Mouse (Mus musculus) CD4-positive, CD25-positive, alpha-beta regulatory T cell, adult 4 months (primary cell): ENCODE results near the gene Hspa8. TPM values are rescaled to one million over a fixed set of nuclear protein-coding genes. Genes with fewer than 3 reads are reported as not detected.
"Not testable (repeated sequence)": the region's sequence is repeated elsewhere in the genome, so short reads cannot be mapped to it uniquely, and the experiment has no call there.

Source experiments
- ATAC-seq: one replicate; pipeline ENCODE4 v1.8.0; 2017
- polyA plus RNA-seq, 2 experiments: library from polyadenylated mRNA; unstranded; fragments of 100-300 nt; shearing (Covaris generic); gene quantifications; one replicate each; pipeline ENCODE4 v1.2.1; 2017

Gene Hspa8
- 1,000 to 10,000 TPM; 3,203 to 3,707 TPM for polyA plus RNA-seq

- peak; percentile 80 for ATAC-seq
Measured at GRCm38 (mm10) chr9:40800675-40801612, at the start of gene Hspa8. Hspa8 (plus strand) TSS chr9:40800984.

DNA sequence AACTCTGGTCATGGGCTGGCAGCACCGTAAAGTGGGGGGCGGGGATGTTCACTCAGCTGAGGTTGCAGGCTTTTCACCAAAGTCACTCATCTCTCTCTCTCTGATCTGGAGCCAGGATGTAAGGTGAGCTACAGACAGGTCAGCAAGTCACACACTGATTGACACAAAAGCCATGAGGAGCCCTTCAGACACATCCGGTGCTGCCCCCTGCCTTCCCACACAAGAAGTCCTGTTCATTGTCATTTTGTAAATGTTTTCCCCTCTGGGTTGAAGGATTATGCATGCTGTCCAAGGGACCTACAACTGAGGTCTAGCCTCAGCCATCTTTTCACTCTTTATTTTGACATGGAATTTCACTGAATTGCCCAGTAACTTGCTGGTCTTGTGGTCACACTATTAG lies 49.0 kb upstream of the Hspa8 start:
- ATAC-seq, result no peak

GRCm38 (mm10) chr9:40756401-40756800 lies 44.4 kb upstream of the Hspa8 start:
- peak; percentile 71 for ATAC-seq

- no peak for ATAC-seq
Measured at GRCm38 (mm10) chr9:40757105-40757626, 43.6 kb upstream of the Hspa8 start.

DNA sequence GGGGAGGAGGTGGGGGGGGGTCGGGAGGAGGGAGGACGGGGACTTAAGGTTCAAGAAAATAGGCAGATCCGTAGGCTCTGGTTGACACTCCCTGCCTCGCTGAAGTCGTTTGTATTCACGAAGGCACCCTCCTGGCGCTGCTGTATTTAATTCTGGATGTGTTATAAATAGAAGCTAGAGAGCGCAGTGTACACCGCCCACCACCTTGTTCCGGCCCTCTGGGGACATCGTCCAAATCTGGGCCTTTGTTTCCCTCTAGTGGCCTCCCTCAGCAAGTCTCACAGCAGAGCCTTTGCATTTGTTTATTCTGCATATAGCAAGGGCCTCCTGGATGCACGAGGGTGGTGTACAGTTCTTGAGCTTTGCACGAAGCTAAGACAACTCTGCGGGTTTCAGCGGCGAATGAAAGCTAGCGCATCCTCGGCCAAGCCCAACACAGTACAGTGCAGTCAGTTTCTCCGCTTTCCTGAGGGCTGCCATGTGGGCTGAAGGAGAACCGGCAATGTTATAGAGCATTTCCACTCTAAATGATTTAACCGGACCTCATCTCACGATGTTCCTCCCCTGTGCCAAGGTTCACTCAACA lies 43.0 kb upstream of the Hspa8 start:
- ATAC-seq, result peak; percentile 88

GRCm38 (mm10) chr9:40762354-40762753 lies 38.4 kb upstream of the Hspa8 start:
- no peak for ATAC-seq

GRCm38 (mm10) chr9:40764887-40765580 lies 35.8 kb upstream of the Hspa8 start:
- ATAC-seq, result peak; percentile 34

DNA sequence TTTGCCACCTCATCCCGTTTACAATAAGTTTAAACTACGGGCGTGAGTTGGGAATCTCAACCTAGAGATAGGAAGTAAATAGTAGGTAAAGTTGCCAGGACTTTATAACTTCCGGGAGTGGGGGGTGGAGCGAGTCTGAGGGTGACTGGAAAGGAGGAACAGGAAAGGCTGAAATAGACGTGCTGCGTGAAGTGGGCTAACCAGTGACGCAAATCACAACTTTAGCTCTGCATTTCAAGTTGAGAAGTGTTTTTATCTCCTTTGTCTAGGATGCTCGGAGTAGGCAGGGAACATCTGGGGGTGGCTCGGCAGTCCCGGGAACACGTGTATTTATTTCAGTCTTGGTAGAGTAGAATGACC lies 35.2 kb upstream of the Hspa8 start:
- peak; percentile 26 for ATAC-seq

GRCm38 (mm10) chr9:40766058-40766605 lies 34.7 kb upstream of the Hspa8 start:
- no peak for ATAC-seq

DNA sequence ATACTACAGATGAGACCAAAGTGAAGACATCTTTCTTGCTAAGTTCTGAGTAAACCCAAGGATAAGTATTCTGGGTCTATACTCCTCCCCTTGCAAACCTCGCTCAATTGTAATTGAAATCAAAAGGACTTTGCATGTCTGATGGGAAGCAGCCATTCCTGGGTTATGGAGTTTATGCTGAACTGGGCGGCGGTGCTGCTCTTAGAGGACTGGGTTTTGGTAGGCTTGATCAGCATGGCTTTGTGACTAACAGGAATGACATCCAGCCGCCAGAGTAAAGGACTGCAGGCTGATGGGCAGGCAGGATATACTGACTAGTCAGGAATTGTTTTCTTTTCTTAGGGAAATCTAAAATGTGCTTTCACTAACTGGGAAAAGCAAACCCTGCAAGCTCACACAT lies 32.8 kb upstream of the Hspa8 start:
- ATAC-seq, result no peak

DNA sequence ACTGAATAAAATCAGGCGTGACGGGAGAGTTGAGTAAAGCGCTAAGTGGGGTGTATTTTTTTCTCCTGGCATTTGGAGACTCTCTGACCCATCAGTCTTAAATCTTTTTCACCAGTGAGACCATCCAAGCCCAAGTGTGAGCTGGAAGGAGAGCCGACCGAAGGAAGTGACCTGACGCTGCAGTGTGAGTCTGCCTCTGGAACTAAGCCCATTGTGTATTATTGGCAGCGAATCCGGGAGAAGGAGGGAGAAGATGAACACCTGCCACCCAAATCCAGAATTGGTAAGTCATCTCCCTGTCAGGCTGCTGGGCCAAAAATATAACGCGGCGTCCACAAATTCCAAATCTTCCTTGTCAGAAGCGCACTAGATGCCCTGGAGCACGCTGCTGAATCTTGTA lies 28.5 kb upstream of the Hspa8 start:
- no peak for ATAC-seq

DNA sequence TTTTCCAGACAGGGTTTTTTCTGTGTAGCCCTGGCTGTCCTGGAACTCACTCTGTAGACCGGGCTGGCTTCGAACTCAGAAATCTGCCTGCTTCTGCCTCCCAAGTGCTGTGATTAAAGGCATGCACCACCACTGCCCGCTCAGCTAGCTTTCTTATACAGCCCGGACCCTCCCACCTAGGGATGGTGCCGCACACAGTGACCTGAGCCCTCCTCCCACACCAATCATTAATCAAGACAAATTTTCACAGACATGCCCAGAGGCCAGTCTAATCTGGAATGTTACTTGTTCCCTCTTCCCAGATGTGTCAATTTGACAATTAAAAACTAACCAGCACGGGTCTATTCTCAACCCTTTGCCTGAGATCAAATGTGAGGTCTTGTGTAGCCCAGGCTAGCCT lies 27.6 kb upstream of the Hspa8 start:
- not testable (repeated sequence) for ATAC-seq

- no peak for ATAC-seq
Measured at GRCm38 (mm10) chr9:40773869-40774268, 26.9 kb upstream of the Hspa8 start.

GRCm38 (mm10) chr9:40776044-40776443 lies 24.7 kb upstream of the Hspa8 start:
- no peak for ATAC-seq

GRCm38 (mm10) chr9:40776459-40777248 lies 24.1 kb upstream of the Hspa8 start:
- ATAC-seq, result no peak

DNA sequence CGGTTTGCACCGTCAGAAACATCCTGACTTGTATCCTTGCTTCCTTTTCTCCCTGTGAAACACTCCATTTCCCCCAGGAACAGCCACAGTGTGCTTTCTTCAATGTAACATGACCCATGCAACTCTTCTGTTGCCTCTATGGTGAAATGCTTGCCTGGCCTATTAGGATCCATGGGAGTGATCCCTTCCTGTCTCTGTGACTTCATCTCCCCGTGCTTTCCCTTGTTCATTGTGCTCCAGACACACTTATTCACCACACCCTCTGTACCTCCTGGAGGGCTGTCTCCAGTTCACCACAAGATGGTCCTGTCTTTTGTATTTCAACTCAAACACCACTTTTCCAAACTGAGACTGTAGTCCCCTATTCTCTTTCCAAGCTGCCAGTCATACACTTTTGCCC lies 20.7 kb upstream of the Hspa8 start:
- ATAC-seq, result no peak

- ATAC-seq, result no peak
Measured at GRCm38 (mm10) chr9:40780892-40781725, 19.7 kb upstream of the Hspa8 start.

GRCm38 (mm10) chr9:40781726-40782581 lies 18.8 kb upstream of the Hspa8 start:
- ATAC-seq, result peak; percentile 76

DNA sequence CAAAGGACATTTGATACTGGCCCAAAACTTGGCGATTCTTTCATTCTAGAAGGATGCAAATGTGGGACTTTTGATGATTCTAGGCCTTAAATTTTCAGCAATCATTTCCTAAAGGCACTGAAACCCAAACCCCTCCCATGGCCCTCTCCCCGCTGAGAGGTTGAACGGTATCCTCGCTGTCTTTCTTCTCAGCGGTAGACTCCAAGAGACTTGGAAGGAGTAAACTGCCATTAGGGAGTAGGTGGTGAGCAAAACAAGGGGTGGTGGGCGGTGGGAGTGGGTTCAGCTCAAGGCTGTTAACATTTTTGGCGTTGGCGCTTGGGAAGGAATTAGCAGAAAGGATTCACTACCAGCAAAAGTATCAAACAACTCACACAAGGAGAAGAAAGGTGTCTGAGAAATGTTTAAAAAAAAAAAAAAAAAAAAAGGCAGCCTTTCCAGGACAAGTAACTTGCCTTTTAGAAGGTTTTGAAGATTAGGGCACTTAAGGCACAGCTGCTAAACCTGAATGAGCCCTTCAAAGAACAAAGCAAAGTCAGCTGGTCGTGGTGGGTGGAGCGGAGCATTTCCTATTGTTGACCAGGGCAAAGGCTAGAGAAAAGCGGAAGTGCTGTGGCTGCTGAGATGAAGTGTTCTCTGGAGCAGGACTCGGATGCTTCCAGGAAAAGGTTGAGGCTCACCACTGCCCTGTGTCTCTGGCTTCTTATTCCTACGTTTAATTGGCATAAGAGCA lies 17.0 kb upstream of the Hspa8 start:
- peak; percentile 28 for ATAC-seq
